Mouse (Mus musculus) lung, embryonic 15.5 days (tissue): Measurements from ENCODE around the gene Defb45. TPM values are rescaled to one million over a fixed set of nuclear protein-coding genes. Genes with fewer than 3 reads are reported as not detected.

ENCODE experiments used
- ATAC-seq: fragments of 200-750 bp; cut with Nextera tagmentation; 2 replicates; pipeline ENCODE4 v1.8.0; 2017; ENCODE audit warnings: moderate number of reproducible peaks, borderline replicate concordance; ENCODE audit not compliant: low FRiP score, low TSS enrichment; ENCODE audit errors: extremely low read depth
- H3K27ac ChIP-seq: fragments of 300-500 bp; sonication (generic); 2 replicates; pipeline ENCODE4 v1.5.1; 2015; ENCODE audit warnings: moderate library complexity, mild to moderate bottlenecking, inconsistent platforms
- H3K27me3 ChIP-seq: fragments of 300-500 bp; sonication (generic); 2 replicates; pipeline ENCODE4 v1.6.1; 2015; ENCODE audit warnings: inconsistent platforms
- H3K36me3 ChIP-seq: fragments of 300-500 bp; sonication (generic); 2 replicates; pipeline ENCODE4 v1.6.1; 2015; ENCODE audit warnings: inconsistent platforms
- H3K4me1 ChIP-seq: fragments of 300-500 bp; sonication (generic); 2 replicates; pipeline ENCODE4 v1.6.1; 2015; ENCODE audit warnings: inconsistent platforms
- H3K4me2 ChIP-seq: fragments of 300-500 bp; sonication (generic); 2 replicates; pipeline ENCODE4 v1.6.1; 2015; ENCODE audit warnings: inconsistent platforms, mild to moderate bottlenecking, moderate library complexity
- H3K4me3 ChIP-seq: fragments of 300-500 bp; sonication (generic); 2 replicates; pipeline ENCODE4 v1.5.1; 2015; ENCODE audit warnings: mild to moderate bottlenecking, inconsistent platforms
- H3K9ac ChIP-seq: fragments of 300-500 bp; sonication (generic); 2 replicates; pipeline ENCODE4 v1.6.1; 2015; ENCODE audit warnings: inconsistent platforms
- H3K9me3 ChIP-seq: fragments of 300-500 bp; sonication (generic); 2 replicates; pipeline ENCODE4 v1.6.1; 2016; ENCODE audit warnings: inconsistent platforms
- WGBS: fragments of 180-500 bp; shearing (Covaris S2); methylation state at CpG from one replicate; pipeline ENCODE4 v1.1.7; 2015; 5-methylcytosine and 5-hydroxymethylcytosine counted together
- polyA plus RNA-seq: library from polyadenylated mRNA; unstranded; fragments of >200 nt; fragmentation: Nextera tagmentation; extraction: Ambion mirVana; gene quantifications from 2 replicates; pipeline ENCODE4 v1.2.1, GENCODE M21; 2015

Defb45 gene
- polyA plus RNA-seq, 1 experiment from 2014 or later: not detected

- WGBS: 77% methylated on average over 15 of the region's 15 CpGs
- Histone ChIP-seq H3K27ac (no peak within 1 kb of the TSS), H3K4me3 (no peak within 1 kb of the TSS), H3K9me3 (no peaks in the 10 kb centered on the region), H3K4me1 (no peaks in the 10 kb centered on the region), H3K4me2 (no peak within 1 kb of the TSS), H3K9ac (no peak within 1 kb of the TSS), H3K36me3 (no peaks in the 10 kb centered on the region), H3K27me3 (no peaks in the 10 kb centered on the region)
- no peak for ATAC-seq
Observed at GRCm38 (mm10) chr2:152604057-152604456, 4.9 kb upstream of the Defb45 start, which contains the start of gene Defb36. Gene Defb36, plus strand, starts transcription at chr2:152604327.

GRCm38 (mm10) chr2:152601275-152601960, 2.2 kb upstream of the Defb45 start:
- H3K27me3 ChIP-seq: no peaks in the 10 kb centered on the region
- H3K4me2 ChIP-seq: no peak overlapping the region
- no peaks in the 10 kb centered on the region for H3K9me3 ChIP-seq
- H3K27ac ChIP-seq: no peak overlapping the region
- no peak overlapping the region for H3K4me3 ChIP-seq
- H3K4me1 ChIP-seq: no peaks in the 10 kb centered on the region
- no peak overlapping the region for H3K9ac ChIP-seq
- WGBS: 69% methylated on average over 4 of the region's 4 CpGs
- H3K36me3 ChIP-seq: no peaks in the 10 kb centered on the region
- ATAC-seq: no peak

GRCm38 (mm10) chr2:152600076-152600475, 877 bp upstream of the Defb45 start:
- 73% methylated on average over 6 of the region's 6 CpGs for WGBS
- Histone ChIP-seq H3K4me3 (no peak overlapping the region), H3K9me3 (no peaks in the 10 kb centered on the region), H3K36me3 (no peaks in the 10 kb centered on the region), H3K9ac (no peak overlapping the region), H3K4me1 (no peaks in the 10 kb centered on the region), H3K4me2 (no peak overlapping the region), H3K27me3 (no peaks in the 10 kb centered on the region), H3K27ac (no peak overlapping the region)
- no peak for ATAC-seq

GRCm38 (mm10) chr2:152589021-152589420, 10.2 kb downstream of the Defb45 start:
- 28% methylated on average over 6 of the region's 6 CpGs for WGBS
- ATAC-seq: no peak
- no peak overlapping the region for H3K4me2 ChIP-seq
- no peak overlapping the region for H3K4me3 ChIP-seq
- no peaks in the 10 kb centered on the region for H3K27me3 ChIP-seq
- no peaks in the 10 kb centered on the region for H3K4me1 ChIP-seq
- no peaks in the 10 kb centered on the region for H3K36me3 ChIP-seq
- no peak overlapping the region for H3K9ac ChIP-seq
- H3K9me3 ChIP-seq: no peaks in the 10 kb centered on the region
- H3K27ac ChIP-seq: no peak overlapping the region

- Histone ChIP-seq H3K9ac (no peak overlapping the region), H3K27ac (no peak overlapping the region), H3K27me3 (no peaks in the 10 kb centered on the region), H3K9me3 (no peaks in the 10 kb centered on the region), H3K4me3 (no peak overlapping the region), H3K4me1 (no peaks in the 10 kb centered on the region), H3K4me2 (no peak overlapping the region), H3K36me3 (no peaks in the 10 kb centered on the region)
- ATAC-seq: no peak
- 26% methylated on average over 2 of the region's 2 CpGs for WGBS
Observed at GRCm38 (mm10) chr2:152588450-152588849, 10.7 kb downstream of the Defb45 start.

GRCm38 (mm10) chr2:152586926-152587560, 12.2 kb downstream of the Defb45 start:
- ATAC-seq: no peak
- Histone ChIP-seq H3K27ac (no peak overlapping the region), H3K9ac (no peak overlapping the region), H3K36me3 (no peaks in the 10 kb centered on the region), H3K4me1 (no peaks in the 10 kb centered on the region), H3K27me3 (no peaks in the 10 kb centered on the region), H3K4me3 (no peak overlapping the region), H3K9me3 (no peaks in the 10 kb centered on the region), H3K4me2 (no peak overlapping the region)
- WGBS: 74% methylated on average over 4 of the region's 4 CpGs

- WGBS: 70% methylated on average over 11 of the region's 11 CpGs
Observed at GRCm38 (mm10) chr2:152580612-152581011, 18.6 kb downstream of the Defb45 start.

GRCm38 (mm10) chr2:152580107-152580506, 19.1 kb downstream of the Defb45 start, which contains the start of gene Defb19:
Gene Defb19, minus strand, starts transcription at chr2:152580312.
- Histone ChIP-seq H3K27me3 (no peaks in the 10 kb centered on the region), H3K27ac (no peak within 1 kb of the TSS), H3K9ac (no peak within 1 kb of the TSS), H3K36me3 (no peaks in the 10 kb centered on the region), H3K9me3 (no peaks in the 10 kb centered on the region), H3K4me1 (no peaks in the 10 kb centered on the region), H3K4me3 (no peak within 1 kb of the TSS), H3K4me2 (no peak within 1 kb of the TSS)
- WGBS: 52% methylated on average over 7 of the region's 7 CpGs
- ATAC-seq: no peak

More at GRCm38 (mm10) chr2:152580612-152581011, 18.6 kb downstream of the Defb45 start:
- H3K27ac ChIP-seq: no peak overlapping the region
- no peaks in the 10 kb centered on the region for H3K36me3 ChIP-seq
- H3K27me3 ChIP-seq: no peaks in the 10 kb centered on the region
- no peak overlapping the region for H3K9ac ChIP-seq
- no peak overlapping the region for H3K4me2 ChIP-seq
- no peaks in the 10 kb centered on the region for H3K9me3 ChIP-seq
- H3K4me3 ChIP-seq: no peak overlapping the region
- no peaks in the 10 kb centered on the region for H3K4me1 ChIP-seq
- ATAC-seq: no peak

GRCm38 (mm10) chr2:152573484-152573883, 25.7 kb downstream of the Defb45 start:
- 80% methylated on average over 8 of the region's 8 CpGs for WGBS
- H3K27me3 ChIP-seq: no peaks in the 10 kb centered on the region

GRCm38 (mm10) chr2:152572114-152572794, 26.9 kb downstream of the Defb45 start, which contains the start of gene Defb21:
Gene Defb21, plus strand, starts transcription at chr2:152572744.
- 59% methylated on average over 11 of the region's 11 CpGs for WGBS
- H3K27me3 ChIP-seq: no peaks in the 10 kb centered on the region
- no peak within 1 kb of the TSS for H3K4me2 ChIP-seq
- no peak within 1 kb of the TSS for H3K4me3 ChIP-seq
- H3K27ac ChIP-seq: no peak within 1 kb of the TSS
- no peaks in the 10 kb centered on the region for H3K36me3 ChIP-seq
- no peaks in the 10 kb centered on the region for H3K4me1 ChIP-seq
- H3K9me3 ChIP-seq: no peaks in the 10 kb centered on the region
- no peak within 1 kb of the TSS for H3K9ac ChIP-seq
- ATAC-seq: no peak

More at GRCm38 (mm10) chr2:152573484-152573883, 25.7 kb downstream of the Defb45 start:
- H3K4me1 ChIP-seq: no peaks in the 10 kb centered on the region
- ATAC-seq: no peak
- H3K9me3 ChIP-seq: no peaks in the 10 kb centered on the region
- H3K36me3 ChIP-seq: no peaks in the 10 kb centered on the region
- no peak overlapping the region for H3K4me2 ChIP-seq
- no peak overlapping the region for H3K9ac ChIP-seq
- H3K27ac ChIP-seq: no peak overlapping the region
- no peak overlapping the region for H3K4me3 ChIP-seq

- Histone ChIP-seq H3K9ac (no peak overlapping the region), H3K4me1 (no peaks in the 10 kb centered on the region), H3K27me3 (no peaks in the 10 kb centered on the region), H3K36me3 (no peaks in the 10 kb centered on the region), H3K4me2 (no peak overlapping the region), H3K27ac (no peak overlapping the region), H3K4me3 (no peak overlapping the region), H3K9me3 (no peaks in the 10 kb centered on the region)
- no peak for ATAC-seq
- WGBS: 56% methylated on average over 5 of the region's 6 CpGs
Observed at GRCm38 (mm10) chr2:152570313-152570712, 28.9 kb downstream of the Defb45 start.

- WGBS: 68% methylated on average over 4 of the region's 4 CpGs
- no peak overlapping the region for H3K27ac ChIP-seq
- H3K27me3 ChIP-seq: no peaks in the 10 kb centered on the region
Observed at GRCm38 (mm10) chr2:152569881-152570280, 29.3 kb downstream of the Defb45 start.

More at GRCm38 (mm10) chr2:152569881-152570280, 29.3 kb downstream of the Defb45 start:
- H3K36me3 ChIP-seq: no peaks in the 10 kb centered on the region
- no peak overlapping the region for H3K4me2 ChIP-seq
- no peak overlapping the region for H3K4me3 ChIP-seq
- H3K4me1 ChIP-seq: no peaks in the 10 kb centered on the region
- ATAC-seq: no peak
- H3K9ac ChIP-seq: no peak overlapping the region
- no peaks in the 10 kb centered on the region for H3K9me3 ChIP-seq
